Mouse (Mus musculus) layer of hippocampus, adult 9-11 months (tissue): ENCODE data around the gene Pde4b.
"Not testable (repeated sequence)": the region's sequence is repeated elsewhere in the genome, so short reads cannot be mapped to it uniquely, and the experiment has no call there.

ENCODE experiments used
- DNase-seq: peaks from one replicate; pipeline ENCODE4 v3.0.0; 2022

The Pde4b gene

GRCm38 (mm10) chr4:102087091-102087565 lies at the start of gene Pde4b:
Pde4b (plus strand) TSS chr4:102087543.
- no peak for DNase-seq

- DNase-seq: no peak
Observed at GRCm38 (mm10) chr4:102040190-102040589, 47.2 kb upstream of the Pde4b start.

- no peak for DNase-seq
Observed at GRCm38 (mm10) chr4:102045183-102046140, 41.9 kb upstream of the Pde4b start.

- DNase-seq: not testable (repeated sequence)
Observed at GRCm38 (mm10) chr4:102049368-102049767, 38.0 kb upstream of the Pde4b start.

- DNase-seq: no peak
Observed at GRCm38 (mm10) chr4:102061322-102061721, 26.0 kb upstream of the Pde4b start.

GRCm38 (mm10) chr4:102069314-102069713 lies 18.0 kb upstream of the Pde4b start:
- no peak for DNase-seq

- no peak for DNase-seq
Observed at GRCm38 (mm10) chr4:102086336-102086735, 1.0 kb upstream of the Pde4b start.

- DNase-seq: no peak
Observed at GRCm38 (mm10) chr4:102087566-102088234, 357 bp downstream of the Pde4b start.

- no peak for DNase-seq
Observed at GRCm38 (mm10) chr4:102088235-102088867, 1.0 kb downstream of the Pde4b start.

- DNase-seq: no peak
Observed at GRCm38 (mm10) chr4:102095851-102096250, 8.5 kb downstream of the Pde4b start.

GRCm38 (mm10) chr4:102102241-102102640 lies 14.9 kb downstream of the Pde4b start:
- DNase-seq: no peak

GRCm38 (mm10) chr4:102104534-102105014 lies 17.2 kb downstream of the Pde4b start:
- no peak for DNase-seq

GRCm38 (mm10) chr4:102106771-102107170 lies 19.4 kb downstream of the Pde4b start:
- no peak for DNase-seq

- no peak for DNase-seq
Observed at GRCm38 (mm10) chr4:102119454-102119853, 32.1 kb downstream of the Pde4b start.

GRCm38 (mm10) chr4:102136366-102136849 lies 49.1 kb downstream of the Pde4b start:
- DNase-seq: no peak

- no peak for DNase-seq
Observed at GRCm38 (mm10) chr4:102138346-102138745, 51.0 kb downstream of the Pde4b start.

GRCm38 (mm10) chr4:102141241-102141640 lies 53.9 kb downstream of the Pde4b start:
- DNase-seq: no peak

GRCm38 (mm10) chr4:102148766-102149165 lies 61.4 kb downstream of the Pde4b start:
- peak; percentile 36 for DNase-seq

GRCm38 (mm10) chr4:102159178-102159577 lies 71.8 kb downstream of the Pde4b start:
- no peak for DNase-seq

GRCm38 (mm10) chr4:102171636-102172035 lies 84.3 kb downstream of the Pde4b start:
- DNase-seq: no peak

- peak; percentile 14 for DNase-seq
Observed at GRCm38 (mm10) chr4:102172711-102173213, 85.4 kb downstream of the Pde4b start.

- DNase-seq: no peak
Observed at GRCm38 (mm10) chr4:102175985-102176384, 88.6 kb downstream of the Pde4b start.

- no peak for DNase-seq
Observed at GRCm38 (mm10) chr4:102177258-102177657, 89.9 kb downstream of the Pde4b start.
